Mouse (Mus musculus) intestine, embryonic 16.5 days (tissue): ENCODE measurements around the gene Lysmd3. TPM values are rescaled to one million over a fixed set of nuclear protein-coding genes. Genes with fewer than 3 reads are reported as not detected.
A peak's percentile ranks its signal among the peaks of the same experiment; 100 is the strongest.
"Not testable (repeated sequence)": the region's sequence is repeated elsewhere in the genome, so short reads cannot be mapped to it uniquely, and the experiment has no call there.

Source experiments
- ATAC-seq: fragments of 200-750 bp; cut with Nextera tagmentation; 2 replicates; pipeline ENCODE4 v1.8.0; 2017; ENCODE audit warnings: moderate TSS enrichment, moderate library complexity
- H3K27ac ChIP-seq: fragments of 300-500 bp; sonication (generic); 2 replicates; pipeline ENCODE4 v1.5.1; 2014; ENCODE audit warnings: mild to moderate bottlenecking, low read length
- H3K27me3 ChIP-seq: fragments of 300-500 bp; sonication (generic); replicated peaks from 2 replicates; pipeline ENCODE4 v1.6.1; 2014; ENCODE audit warnings: low read length, control low read depth, mixed read lengths; ENCODE audit not compliant: control insufficient read depth, insufficient read depth
- H3K36me3 ChIP-seq: fragments of 300-500 bp; sonication (generic); 2 replicates; pipeline ENCODE4 v1.6.1; 2014; ENCODE audit warnings: low read length, control low read depth; ENCODE audit not compliant: control insufficient read depth, insufficient read depth
- H3K4me1 ChIP-seq: fragments of 300-500 bp; sonication (generic); 2 replicates; pipeline ENCODE4 v1.6.1; 2014; ENCODE audit warnings: low read length, control low read depth, mixed read lengths; ENCODE audit not compliant: control insufficient read depth, insufficient read depth
- H3K4me2 ChIP-seq: fragments of 300-500 bp; sonication (generic); 2 replicates; pipeline ENCODE4 v1.6.1; 2014; ENCODE audit warnings: low read depth, low read length, control low read depth
- H3K4me3 ChIP-seq: fragments of 300-500 bp; sonication (generic); 2 replicates; pipeline ENCODE4 v1.5.1; 2014; ENCODE audit warnings: mild to moderate bottlenecking, low read length
- H3K9ac ChIP-seq: fragments of 300-500 bp; sonication (generic); 2 replicates; pipeline ENCODE4 v1.6.1; 2014; ENCODE audit warnings: low read depth, low read length
- H3K9me3 ChIP-seq: fragments of 300-500 bp; sonication (generic); 2 replicates; pipeline ENCODE4 v1.6.1; 2016; ENCODE audit warnings: low read length, control low read depth; ENCODE audit not compliant: control insufficient read depth
- WGBS: fragments of 180-500 bp; shearing (Covaris S2); extraction: QIAGEN DNeasy Blood & Tissue Kit; methylation state at CpG from one replicate; pipeline ENCODE4 v1.1.7; 2014; 5-methylcytosine and 5-hydroxymethylcytosine counted together
- polyA plus RNA-seq: library from polyadenylated mRNA; unstranded; fragments of >200 nt; fragmentation: Nextera tagmentation; extraction: Ambion mirVana; gene quantifications from 2 replicates; pipeline ENCODE4 v1.2.1, GENCODE M21; 2015

Gene Lysmd3
- polyA plus RNA-seq, 1 experiment from 2014 or later, result 23.7 TPM

GRCm38 (mm10) chr13:81641289-81642045 is 16.0 kb upstream of the Lysmd3 start:
- no peaks in the 10 kb centered on the region for H3K36me3 ChIP-seq
- no peak overlapping the region for H3K4me3 ChIP-seq
- H3K4me2 ChIP-seq, result peak overlapping the region; percentile 30; the same call in 1 of the 2 replicates
- 11% methylated on average over 8 of the region's 8 CpGs for WGBS
- H3K9me3 ChIP-seq, result no peaks in the 10 kb centered on the region
- no peaks in the 10 kb centered on the region for H3K4me1 ChIP-seq
- no peak overlapping the region for H3K9ac ChIP-seq
- no peak overlapping the region for H3K27ac ChIP-seq
- no peak for ATAC-seq
- no peaks in the 10 kb centered on the region for H3K27me3 ChIP-seq

DNA sequence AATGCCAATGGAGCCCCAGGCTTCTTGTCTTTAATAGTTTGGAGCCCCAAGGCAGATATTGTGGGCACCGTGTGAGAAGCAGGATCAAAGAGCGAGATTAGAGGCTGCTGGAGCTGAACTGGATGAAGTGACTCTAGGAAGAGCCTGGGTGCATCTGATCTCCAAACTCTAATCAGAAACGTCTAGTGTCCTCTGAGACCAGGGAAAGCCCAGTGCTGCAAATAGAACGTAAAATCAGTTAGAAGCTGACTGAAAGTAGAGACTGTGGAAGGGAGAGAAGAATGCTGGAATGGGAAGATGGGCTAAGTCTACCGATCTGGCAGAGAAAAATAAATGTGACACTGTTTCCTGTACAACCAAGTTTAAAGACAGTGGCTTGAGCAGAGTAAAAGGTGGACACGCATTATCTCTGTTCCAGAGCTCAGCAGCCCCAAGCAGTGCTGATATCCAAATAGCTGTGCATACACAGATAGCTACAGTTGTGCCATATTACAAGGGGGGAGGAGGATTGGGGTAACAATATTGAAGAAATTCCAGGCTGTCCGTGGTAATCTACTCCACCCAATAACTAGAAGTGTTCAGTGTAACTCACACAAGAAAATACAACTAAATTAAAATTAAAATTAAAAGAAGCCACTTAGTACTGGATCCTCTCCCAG is 14.8 kb upstream of the Lysmd3 start:
- no peak overlapping the region for H3K9ac ChIP-seq

DNA sequence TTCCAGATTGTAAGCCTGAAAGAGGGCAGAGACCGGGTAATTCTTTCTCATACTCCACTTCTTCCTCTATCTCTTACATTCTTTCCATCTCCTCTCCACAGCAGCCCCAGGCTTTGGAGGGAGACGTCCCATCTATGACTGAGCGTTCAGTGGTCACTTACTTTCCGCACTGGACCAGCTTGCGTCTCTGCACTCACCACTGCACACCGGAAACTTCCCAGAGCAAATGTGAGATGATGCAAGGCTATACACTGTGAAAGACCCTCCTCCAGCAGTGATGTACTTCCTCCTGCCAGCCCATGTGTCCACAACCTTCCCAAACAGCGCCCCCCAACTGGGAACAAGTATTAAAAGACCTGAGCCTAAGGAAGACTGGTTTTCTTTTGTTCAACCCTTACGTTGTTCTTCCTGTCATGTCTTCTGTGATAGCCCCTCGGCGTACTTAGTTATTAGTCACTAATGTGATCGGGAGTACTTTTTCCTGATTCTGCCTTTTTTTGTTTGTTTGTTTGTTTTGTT is 13.4 kb upstream of the Lysmd3 start:
- Histone ChIP-seq H3K27ac (no peak overlapping the region), H3K27me3 (no peaks in the 10 kb centered on the region), H3K36me3 (no peaks in the 10 kb centered on the region), H3K4me3 (no peak overlapping the region), H3K4me2 (no peak overlapping the region), H3K4me1 (no peaks in the 10 kb centered on the region), H3K9me3 (no peaks in the 10 kb centered on the region), H3K9ac (no peak overlapping the region)
- 90% methylated on average over 11 of the region's 11 CpGs for WGBS
- no peak for ATAC-seq

More for the DNA sequence above, 14.8 kb upstream of the Lysmd3 start:
- Histone ChIP-seq H3K4me3 (no peak overlapping the region), H3K36me3 (no peaks in the 10 kb centered on the region), H3K9me3 (no peaks in the 10 kb centered on the region), H3K27ac (no peak overlapping the region), H3K27me3 (no peaks in the 10 kb centered on the region), H3K4me1 (no peaks in the 10 kb centered on the region), H3K4me2 (no peak overlapping the region)
- 63% methylated on average over 7 of the region's 7 CpGs for WGBS
- peak; percentile 78 for ATAC-seq

DNA sequence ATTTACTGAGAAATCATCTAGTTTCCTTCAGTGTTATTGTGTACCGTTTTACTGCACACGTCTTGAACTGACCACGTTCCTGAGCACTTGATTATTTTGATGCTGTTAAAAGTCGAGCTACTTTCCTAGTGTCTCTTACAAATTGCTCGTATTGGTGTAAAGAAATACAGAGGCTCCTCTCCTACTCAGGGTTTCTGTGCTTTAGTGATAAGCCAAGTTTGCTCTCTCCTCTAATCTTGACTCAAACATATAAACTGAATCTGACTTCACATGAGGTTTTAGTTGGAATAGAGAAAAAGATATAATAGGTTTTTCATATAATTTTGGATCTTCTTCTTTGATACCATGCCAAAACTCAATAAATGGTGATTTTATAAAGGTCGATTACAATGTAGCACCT is 11.1 kb upstream of the Lysmd3 start:
- H3K4me3 ChIP-seq, result no peak overlapping the region
- no peaks in the 10 kb centered on the region for H3K9me3 ChIP-seq
- no peak overlapping the region for H3K4me2 ChIP-seq
- 83% methylated on average over 6 of the region's 6 CpGs for WGBS
- H3K27me3 ChIP-seq, result no peaks in the 10 kb centered on the region
- H3K4me1 ChIP-seq, result no peaks in the 10 kb centered on the region
- H3K9ac ChIP-seq, result no peak overlapping the region
- no peaks in the 10 kb centered on the region for H3K36me3 ChIP-seq
- no peak for ATAC-seq
- no peak overlapping the region for H3K27ac ChIP-seq

DNA sequence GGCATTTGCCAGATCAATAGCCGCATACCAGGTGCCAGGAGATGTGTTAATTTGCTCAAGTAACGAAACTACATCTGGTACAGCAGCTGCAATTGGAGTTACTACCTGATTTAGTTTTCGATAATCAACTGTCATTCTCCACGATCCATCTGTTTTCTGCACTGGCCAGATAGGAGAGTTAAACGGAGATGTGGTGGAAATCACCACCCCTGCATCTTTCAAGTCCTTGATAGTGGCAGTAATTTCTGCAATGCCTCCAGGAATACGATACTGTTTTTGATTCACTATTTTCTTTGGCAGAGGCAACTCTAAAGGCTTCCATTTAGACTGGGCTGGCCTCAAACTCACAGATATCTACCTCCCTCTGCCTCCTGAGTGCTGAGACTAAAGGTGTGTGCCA is 7.1 kb upstream of the Lysmd3 start:
- not testable (repeated sequence) for H3K4me1 ChIP-seq, H3K4me2 ChIP-seq, H3K27ac ChIP-seq, H3K9ac ChIP-seq, ATAC-seq, H3K4me3 ChIP-seq, H3K36me3 ChIP-seq, H3K27me3 ChIP-seq, H3K9me3 ChIP-seq
- 78% methylated on average over 5 of the region's 6 CpGs for WGBS

- peak overlapping the region; percentile 63 for H3K4me2 ChIP-seq
- no peaks in the 10 kb centered on the region for H3K27me3 ChIP-seq
- ATAC-seq, result no peak
- H3K4me1 ChIP-seq, result peaks cover 13% of the 10 kb centered on the region
- H3K27ac ChIP-seq, result peak overlapping the region; percentile 28
- 26% methylated on average over 14 of the region's 14 CpGs for WGBS
- H3K4me3 ChIP-seq, result no peak overlapping the region
- H3K9ac ChIP-seq, result no peak overlapping the region
- no peaks in the 10 kb centered on the region for H3K36me3 ChIP-seq
- no peaks in the 10 kb centered on the region for H3K9me3 ChIP-seq
Measured at GRCm38 (mm10) chr13:81656091-81656850, 1.2 kb upstream of the Lysmd3 start.

DNA sequence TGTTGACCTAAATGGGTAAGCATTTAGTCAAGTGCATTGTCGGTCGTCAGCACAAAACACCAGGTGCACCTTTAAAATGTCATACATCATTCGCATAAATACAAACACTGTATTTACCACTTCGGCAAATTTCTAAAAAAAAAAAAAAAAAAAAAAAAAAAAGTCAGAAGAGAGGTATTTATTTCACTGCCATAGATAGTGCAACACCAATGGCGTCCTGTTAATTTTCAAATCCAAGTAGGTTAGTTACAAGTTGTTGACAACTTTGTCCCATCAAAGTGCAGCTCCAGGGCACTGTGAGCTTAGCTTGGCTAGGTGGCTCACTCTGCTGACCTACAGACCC is 484 bp upstream of the Lysmd3 start:
- Histone ChIP-seq H3K9ac (peak overlapping the region; percentile 72), H3K36me3 (no peaks in the 10 kb centered on the region), H3K4me3 (peak overlapping the region; percentile 76), H3K27ac (peak overlapping the region; percentile 94), H3K9me3 (no peaks in the 10 kb centered on the region), H3K27me3 (no peaks in the 10 kb centered on the region), H3K4me1 (peaks cover 13% of the 10 kb centered on the region), H3K4me2 (peak overlapping the region; percentile 63)
- no peak for ATAC-seq
- WGBS, result 19% methylated on average over 5 of the region's 5 CpGs

DNA sequence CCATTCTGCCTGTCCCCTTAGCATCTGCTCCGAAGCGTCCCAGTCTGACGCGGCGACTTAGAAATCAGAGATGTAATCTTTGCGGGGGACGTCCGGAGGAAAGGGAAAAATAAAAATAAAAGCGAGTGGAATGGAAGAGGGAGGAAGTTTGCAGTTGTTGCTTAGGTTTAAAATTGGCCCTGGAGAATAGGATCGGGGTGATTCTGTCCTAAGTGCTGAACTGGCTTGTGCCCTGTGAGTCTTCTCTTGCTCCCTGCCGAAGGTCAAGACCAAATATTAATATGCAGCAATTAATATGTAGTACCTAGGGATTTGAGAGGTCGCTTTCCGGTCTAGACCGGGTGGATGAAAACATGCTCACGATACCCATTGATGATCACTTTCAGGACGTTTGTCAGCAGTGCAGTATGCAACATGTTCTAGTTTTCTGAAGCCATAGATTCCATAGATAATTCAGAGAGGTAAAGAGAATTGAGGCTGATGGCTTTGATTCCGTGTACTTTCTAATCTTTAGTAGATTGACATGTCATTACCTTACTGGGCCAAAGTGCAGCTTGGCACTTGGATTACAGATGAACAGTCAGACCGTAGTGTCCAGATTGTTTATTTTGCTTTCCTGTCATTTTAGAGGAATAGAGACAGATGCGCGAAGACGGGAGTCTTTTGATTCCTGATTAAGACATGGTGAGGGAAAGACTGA is 740 bp downstream of the Lysmd3 start:
- Histone ChIP-seq H3K27me3 (no peaks in the 10 kb centered on the region), H3K4me1 (peaks cover 13% of the 10 kb centered on the region), H3K27ac (peak overlapping the region; percentile 84), H3K4me3 (peak overlapping the region; percentile 76), H3K9ac (peak overlapping the region; percentile 86), H3K9me3 (no peaks in the 10 kb centered on the region), H3K36me3 (no peaks in the 10 kb centered on the region), H3K4me2 (peak overlapping the region; percentile 69)
- ATAC-seq, result peak; percentile 3
- WGBS, result 3% methylated on average over 21 of the region's 21 CpGs
